Mouse (Mus musculus) subcutaneous adipose tissue, adult 2 months (tissue): Measurements from ENCODE around the gene Tes3-ps. TPM values are rescaled to one million over a fixed set of nuclear protein-coding genes. Genes with fewer than 3 reads are reported as not detected.

Source experiments
- polyA plus RNA-seq: library from polyadenylated mRNA; depleted of rRNA; stranded (reverse); fragments of >200 nt; gene quantifications from 2 replicates; pipeline ENCODE4 v1.2.3, GENCODE M21; 2012; ENCODE audit warnings: low replicate concordance; rRNA removed

Gene Tes3-ps
- polyA plus RNA-seq, result 0.07 and 0.09 TPM in 2 replicates

GRCm38 (mm10) chr13:49492376-49493368, at the start of gene Tes3-ps:
Gene Tes3-ps, plus strand, starts transcription at chr13:49493318.

GRCm38 (mm10) chr13:49504510-49504909, 11.4 kb downstream of the Tes3-ps start, which contains the start of gene Ecm2:
Gene Ecm2, plus strand, starts transcription at chr13:49504810.

GRCm38 (mm10) chr13:49544279-49544678, 51.2 kb downstream of the Tes3-ps start, which contains the start of gene Aspn:
Gene Aspn, plus strand, starts transcription at chr13:49544443.

Other genes with a start within 250 kb of the Tes3-ps start
- 5.6 and 6.1 TPM in 2 replicates for gene Susd3, start 244.6 kb upstream of the Tes3-ps start, polyA plus RNA-seq
- 1.6 and 4.6 TPM in 2 replicates for gene Fgd3, start 173.0 kb upstream of the Tes3-ps start, polyA plus RNA-seq
- 43.7 and 55.3 TPM in 2 replicates for gene Bicd2, start 151.7 kb upstream of the Tes3-ps start, polyA plus RNA-seq
- 6.4 and 10.9 TPM in 2 replicates for gene Ippk, start 72.1 kb upstream of the Tes3-ps start, polyA plus RNA-seq
- gene Ecm2, start 11.5 kb downstream of the Tes3-ps start, polyA plus RNA-seq, result 5.0 and 6.9 TPM in 2 replicates
- 4.6 and 7.2 TPM in 2 replicates for gene Aspn, start 51.1 kb downstream of the Tes3-ps start, polyA plus RNA-seq
- 0.60 and 0.64 TPM in 2 replicates for gene Omd, start 89.1 kb downstream of the Tes3-ps start, polyA plus RNA-seq
- 24.3 and 30.8 TPM in 2 replicates for gene Ogn, start 114.7 kb downstream of the Tes3-ps start, polyA plus RNA-seq
- 0.43 and 0.71 TPM in 2 replicates for gene Cenpp, start 159.5 kb downstream of the Tes3-ps start, polyA plus RNA-seq
- 1.8 and 2.8 TPM in 2 replicates for gene Nol8, start 159.8 kb downstream of the Tes3-ps start, polyA plus RNA-seq
- gene Iars, start 188.8 kb downstream of the Tes3-ps start, polyA plus RNA-seq, result 15.0 and 38.0 TPM in 2 replicates